Mouse (Mus musculus) C2C12 (cell line): ENCODE results near the gene Mcu.

Experiments
- CEBPB ChIP-seq: IDR thresholded peaks from one replicate; pipeline ENCODE4 v1.6.1; 2011; ENCODE audit warnings: low read depth, mild to moderate bottlenecking, control low read depth, moderate library complexity
- CTCF ChIP-seq: IDR thresholded peaks from one replicate; pipeline ENCODE4 v1.5.1; 2011; ENCODE audit not compliant: control insufficient read depth, insufficient read depth, insufficient read length
- MAX ChIP-seq: IDR thresholded peaks from one replicate; pipeline ENCODE4 v1.6.1; 2011; ENCODE audit warnings: mild to moderate bottlenecking, control low read depth
- USF1 ChIP-seq: IDR thresholded peaks from one replicate; pipeline ENCODE4 v1.6.1; 2011; ENCODE audit warnings: low read depth, mild to moderate bottlenecking, control low read depth, moderate library complexity

DNA sequence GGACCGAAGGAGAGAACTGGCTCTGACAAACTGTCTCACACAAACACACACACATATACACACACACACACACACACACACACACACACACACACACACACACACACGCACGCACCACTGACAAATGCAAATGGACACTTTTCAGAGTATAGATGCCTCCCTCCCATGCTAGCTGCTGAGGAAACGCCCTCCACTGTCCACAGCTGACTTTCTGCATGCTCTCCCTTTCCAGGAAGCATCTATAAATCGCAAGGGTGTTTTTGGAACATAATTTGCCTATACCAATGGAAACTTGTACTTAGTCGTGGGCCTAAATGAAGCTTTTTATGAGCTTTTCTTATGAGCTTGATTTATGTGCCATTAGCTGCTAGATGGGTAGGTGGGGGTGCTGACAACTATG lies 46.1 kb downstream of the Mcu start:
- TF ChIP-seq CTCF (no peak), CEBPB (no peak), USF1 (no peak), MAX (no peak)
